Mouse (Mus musculus): ENCODE measurements around the gene Pid1.

The Pid1 gene

DNA sequence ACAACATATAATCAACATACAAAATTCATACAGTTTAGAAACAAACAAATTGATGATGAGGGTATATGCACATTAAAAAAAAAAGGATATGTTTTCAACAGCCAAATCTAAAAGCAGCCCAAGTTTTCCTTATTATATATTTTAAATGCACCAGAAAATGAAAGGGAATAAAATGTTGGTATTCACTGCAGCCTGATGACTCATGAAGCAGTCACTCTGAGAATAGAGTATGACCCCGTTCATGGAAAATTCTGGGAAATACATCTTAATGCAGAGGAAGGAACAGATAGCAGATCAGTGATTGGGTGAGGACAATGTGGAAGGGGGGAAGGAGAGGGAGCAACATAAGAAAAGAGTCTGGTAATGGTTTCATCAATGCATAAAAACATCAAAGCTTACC, 186.3 kb downstream of the Pid1 start:
- DNase-seq (ENCODE audit: low read depth) = no peak

DNA sequence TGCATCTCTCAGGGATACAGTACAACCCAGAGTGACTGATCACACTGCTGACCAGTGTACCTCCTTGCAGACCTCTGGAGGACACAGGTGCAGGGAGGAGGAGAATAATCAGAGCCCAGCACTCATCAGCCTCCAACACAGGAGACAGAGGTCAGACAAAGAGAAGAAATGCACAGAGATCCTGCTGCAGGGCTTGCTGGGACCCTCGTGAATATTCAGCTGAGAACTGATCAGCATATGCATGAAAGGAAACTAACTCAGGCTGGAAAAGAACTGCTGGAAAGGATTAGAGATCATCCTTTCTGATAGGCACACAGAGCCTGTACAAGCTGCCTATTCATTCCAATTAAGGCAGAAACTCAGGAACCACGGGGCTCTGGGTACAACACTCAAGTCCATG, 186.9 kb downstream of the Pid1 start:
- no peak for DNase-seq (ENCODE audit: low read depth)

DNA sequence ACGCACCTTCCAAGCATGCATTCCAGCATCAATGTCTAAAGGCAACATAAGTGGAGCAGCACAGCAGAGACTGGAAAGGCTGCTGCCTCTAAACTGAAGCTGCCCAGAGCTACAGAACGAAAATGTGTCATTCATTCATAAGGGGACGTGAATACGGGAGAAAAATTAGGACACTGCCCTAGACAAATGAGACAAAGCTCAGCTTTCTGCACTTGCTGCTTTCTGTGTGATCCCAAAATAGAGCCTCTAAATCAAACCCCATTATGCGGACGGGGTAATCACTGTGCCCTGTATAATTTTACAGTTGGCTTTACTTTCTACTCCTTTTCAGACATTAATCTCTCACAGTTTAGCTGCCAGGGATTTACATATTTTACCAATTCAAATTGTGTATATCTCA, 191.0 kb downstream of the Pid1 start:
- DNase-seq (ENCODE audit: low read depth) = no peak

DNA sequence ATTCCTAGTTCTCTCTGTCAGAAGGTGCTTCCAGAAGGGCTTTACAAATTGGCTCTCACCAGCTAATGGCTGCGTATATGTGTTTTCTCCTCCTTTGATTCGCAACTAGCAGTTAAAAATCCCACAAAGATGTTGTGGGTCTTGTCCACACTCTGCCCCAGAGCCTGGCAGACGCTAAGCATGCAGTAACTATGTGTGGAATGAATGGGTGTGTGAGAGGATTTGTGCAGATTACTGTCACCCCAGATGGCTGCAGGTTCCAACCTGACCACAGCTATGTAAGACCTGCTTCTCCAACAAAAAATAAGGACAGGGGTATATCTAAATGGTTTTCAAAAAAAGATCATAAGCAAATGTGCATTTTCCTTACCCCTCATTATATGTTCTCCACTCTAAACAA, 206.2 kb downstream of the Pid1 start:
- no peak for DNase-seq (ENCODE audit: low read depth)

DNA sequence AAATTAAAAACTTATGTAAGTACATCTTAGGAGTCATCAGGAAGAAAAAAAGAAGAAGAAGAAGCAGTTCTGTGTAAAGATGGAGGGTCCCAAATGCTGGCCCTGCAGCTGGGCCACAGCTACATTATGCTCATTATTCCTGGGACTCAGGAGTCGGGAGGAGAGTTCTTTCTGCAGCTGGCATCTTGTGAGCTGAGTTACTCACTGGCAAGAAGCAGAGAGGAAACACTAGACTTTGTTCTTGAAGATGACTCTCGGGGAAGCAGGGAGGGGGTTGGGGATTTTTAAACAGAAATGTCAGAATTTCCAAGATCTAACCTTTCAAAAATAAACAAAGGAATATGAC, 208.4 kb downstream of the Pid1 start:
- no peak for DNase-seq (ENCODE audit: low read depth)

DNA sequence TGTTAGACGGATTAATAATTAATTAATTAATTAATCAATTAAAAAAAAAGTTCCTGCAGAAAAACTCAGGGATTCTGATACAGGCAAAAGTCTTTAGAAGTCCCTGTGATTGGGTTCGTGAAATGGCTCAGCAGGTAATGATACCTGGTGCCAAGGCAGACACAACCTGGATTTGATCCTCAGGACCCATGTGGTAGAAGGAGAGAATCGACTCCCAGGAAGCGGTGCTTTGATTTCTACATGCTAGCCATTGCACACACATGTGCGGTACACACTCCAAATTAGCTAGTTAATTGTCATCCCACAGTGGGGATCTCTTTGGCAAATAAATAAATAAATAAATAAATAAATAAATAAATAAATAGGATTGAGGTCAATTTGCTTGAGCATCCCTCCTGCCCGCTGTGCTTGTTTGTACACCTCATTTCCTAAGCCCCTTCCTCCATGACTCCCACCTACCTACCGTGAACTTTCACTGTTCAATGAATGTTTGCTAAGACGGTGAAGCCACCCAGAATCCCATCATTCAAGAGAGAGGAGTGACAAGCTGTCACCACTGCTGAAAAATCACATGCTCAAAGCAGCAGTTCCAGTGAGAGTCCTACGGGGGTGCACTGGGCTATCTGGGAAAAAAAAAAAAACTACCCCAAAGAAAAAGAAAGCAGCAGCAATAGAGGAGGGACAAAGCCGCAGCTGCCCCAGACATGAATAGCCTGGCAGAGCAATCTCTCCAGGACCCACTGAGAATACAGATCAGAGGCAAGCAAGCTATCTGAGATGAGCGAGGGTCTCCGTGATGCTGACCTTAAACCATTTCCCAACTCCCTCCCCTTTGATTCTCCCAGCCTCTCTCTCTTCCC, 209.0 kb downstream of the Pid1 start:
- DNase-seq (ENCODE audit: low read depth) = no peak

DNA sequence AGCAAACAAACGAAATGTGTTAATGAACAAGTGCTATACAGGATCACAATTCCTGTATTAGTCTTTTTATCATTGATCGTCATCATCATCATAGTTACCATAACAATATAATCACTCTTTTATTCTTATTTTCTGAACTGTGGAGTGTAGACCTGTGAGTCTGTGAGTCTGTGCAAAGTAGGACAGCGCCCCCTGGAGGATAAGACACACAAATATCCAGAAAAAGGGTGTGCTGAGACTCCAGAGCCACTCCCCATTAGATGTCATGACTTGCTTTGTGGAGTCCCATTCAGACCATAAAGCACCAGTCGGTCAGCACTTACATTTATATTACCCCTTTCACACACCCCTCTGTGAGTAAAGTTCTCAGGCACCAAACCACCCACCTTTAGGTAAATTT, 210.0 kb downstream of the Pid1 start:
- DNase-seq (ENCODE audit: low read depth) = no peak

DNA sequence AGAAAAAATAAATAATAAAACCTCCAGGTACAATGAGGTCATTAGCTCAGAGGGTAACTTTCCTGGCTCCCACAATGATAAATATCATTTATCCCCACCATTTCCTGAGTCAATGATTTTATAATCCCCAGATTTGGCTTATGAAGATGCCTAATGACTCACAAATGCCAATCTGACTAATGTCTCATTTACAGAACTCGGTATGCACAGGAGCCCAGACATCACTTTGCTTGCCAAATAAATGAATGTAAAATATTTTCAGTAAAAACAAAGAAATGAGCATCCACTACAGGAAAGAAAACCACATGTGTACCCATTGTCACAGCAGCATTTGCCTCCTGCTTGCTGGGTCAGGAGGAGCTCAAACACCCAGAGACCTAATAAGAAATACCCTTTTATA, 222.4 kb downstream of the Pid1 start:
- DNase-seq (ENCODE audit: low read depth) = no peak

DNA sequence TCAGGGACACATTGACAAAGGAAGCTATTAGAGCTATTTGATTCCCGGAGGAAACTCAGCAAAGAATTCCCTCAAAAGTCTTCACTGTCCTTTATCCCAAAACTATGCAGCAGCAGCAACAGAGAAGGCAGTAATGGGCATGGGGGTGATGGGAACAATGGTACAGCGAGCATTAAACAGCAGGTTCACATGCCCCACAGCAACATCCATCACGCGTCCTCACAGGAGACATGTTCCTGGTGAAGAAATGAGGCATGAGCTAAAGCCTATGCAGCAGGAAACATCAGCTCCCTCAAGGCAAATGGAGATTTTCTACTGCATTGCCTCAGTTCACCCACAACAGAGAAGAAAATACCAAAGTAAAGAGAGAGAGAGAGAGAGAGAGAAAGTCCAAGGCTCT, 231.5 kb downstream of the Pid1 start:
- no peak for DNase-seq (ENCODE audit: low read depth)

DNA sequence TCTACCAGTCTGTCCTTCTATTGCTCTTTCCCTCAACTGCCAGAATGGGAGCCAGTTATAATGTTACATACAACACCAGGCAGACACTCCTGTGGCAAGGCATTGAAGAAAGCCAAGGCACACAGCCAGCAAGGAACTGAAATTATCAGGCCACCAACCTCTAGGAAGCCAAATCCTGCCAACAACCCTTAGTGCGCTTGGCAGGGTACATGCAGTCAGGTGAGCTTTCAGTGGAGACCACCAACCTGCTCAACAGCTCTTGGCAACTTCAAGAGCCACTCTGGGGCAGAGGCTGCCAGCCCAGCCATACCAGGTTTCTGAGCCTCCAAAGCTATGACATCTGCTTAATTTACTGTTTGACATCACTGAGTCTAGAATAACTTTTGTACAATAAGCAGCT, 232.2 kb downstream of the Pid1 start:
- DNase-seq (ENCODE audit: low read depth) = no peak

DNA sequence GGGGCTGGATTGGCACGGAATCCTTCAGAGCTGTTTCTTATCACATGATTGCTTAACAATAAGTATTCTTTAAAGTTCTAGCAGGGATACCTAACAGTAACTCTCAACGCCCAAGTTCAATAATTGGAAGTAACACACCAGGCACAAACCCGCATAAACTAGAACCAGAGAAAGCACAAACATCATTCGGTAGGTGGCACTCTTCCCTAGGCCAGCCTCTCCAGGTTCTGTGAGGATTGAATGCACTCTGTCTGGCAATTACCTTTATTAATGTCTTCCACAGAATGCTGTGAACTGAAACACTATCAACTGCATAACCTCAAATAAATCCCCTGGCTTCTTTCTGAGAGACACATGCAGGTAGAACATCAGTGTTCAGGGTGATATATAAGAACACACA, 235.5 kb downstream of the Pid1 start:
- DNase-seq (ENCODE audit: low read depth) = no peak

DNA sequence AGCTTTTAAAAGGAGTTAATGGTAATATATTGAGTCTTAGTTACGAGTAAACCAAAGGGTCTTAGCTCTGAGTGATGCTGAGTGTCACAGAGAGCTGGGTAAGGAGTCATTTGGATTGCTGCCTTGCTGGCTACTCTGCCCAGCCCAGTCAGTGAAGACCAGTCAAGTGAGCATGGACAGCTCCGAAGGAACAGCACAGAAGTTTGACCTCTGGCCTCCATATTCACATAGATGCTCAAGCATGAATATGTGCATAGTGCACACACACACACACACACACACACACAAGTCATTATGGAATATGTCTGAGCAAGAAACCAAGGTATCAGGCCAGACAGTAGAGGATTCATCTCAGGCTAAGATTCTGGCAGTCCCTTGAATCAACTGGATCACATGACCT, 244.7 kb downstream of the Pid1 start:
- no peak for DNase-seq (ENCODE audit: low read depth)

DNA sequence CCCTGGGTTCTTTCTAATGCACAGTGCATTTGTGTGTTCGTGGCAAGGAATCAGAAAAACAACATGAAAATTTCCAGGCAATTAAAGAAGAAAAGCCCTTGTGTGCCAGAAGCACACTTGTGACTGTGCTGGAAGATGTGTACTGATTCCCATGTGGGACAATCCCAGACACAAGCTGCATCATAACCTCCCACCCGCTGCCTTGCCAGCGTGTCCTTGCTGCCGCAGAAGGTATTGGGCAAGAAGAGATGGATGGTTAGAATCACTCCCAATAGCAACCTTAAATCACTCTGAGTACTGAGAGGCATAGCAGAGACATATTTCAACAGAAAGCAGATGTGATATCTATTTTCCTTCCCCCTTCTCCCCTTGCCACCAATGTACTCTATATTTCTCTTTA, 257.2 kb downstream of the Pid1 start:
- DNase-seq (ENCODE audit: low read depth) = no peak

DNA sequence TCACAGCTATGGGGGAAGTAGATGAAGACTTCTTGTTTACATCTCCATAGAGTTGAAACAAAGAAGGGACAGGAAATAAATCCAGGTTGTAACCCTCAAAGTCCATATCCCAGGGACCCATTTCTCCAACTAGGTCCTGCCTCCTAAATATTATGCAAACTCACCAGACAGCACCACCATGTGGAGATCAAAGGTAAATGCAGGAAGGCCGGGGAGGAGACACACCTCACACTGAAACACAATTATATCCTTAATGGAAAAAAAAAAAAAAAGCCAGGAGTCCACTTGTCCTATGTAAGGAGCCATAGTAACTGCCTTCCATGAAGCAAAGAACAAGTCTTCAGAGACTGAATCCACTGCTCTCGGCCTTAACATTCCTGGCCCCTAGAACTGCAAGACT, 261.9 kb downstream of the Pid1 start:
- DNase-seq (ENCODE audit: low read depth) = no peak

DNA sequence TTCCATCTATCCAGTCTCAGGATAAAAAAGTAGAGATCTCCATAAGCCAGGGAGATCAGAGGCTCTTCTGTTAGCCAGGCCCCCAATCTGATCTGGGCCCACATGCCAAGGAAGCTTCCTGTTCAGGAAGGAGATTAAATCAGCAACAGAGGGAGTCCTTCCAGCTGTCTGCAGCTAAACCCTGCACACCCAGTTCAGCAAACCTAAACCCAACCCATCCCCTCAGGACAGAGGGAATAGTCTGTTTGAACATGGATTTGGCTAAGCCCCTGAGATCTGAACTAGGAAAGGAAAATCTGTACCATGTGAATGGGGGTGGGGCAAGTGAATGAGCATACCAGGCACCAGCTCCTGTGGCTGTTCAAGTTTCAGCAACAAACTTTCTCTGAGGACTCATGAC, 266.6 kb downstream of the Pid1 start:
- no peak for DNase-seq (ENCODE audit: low read depth)

DNA sequence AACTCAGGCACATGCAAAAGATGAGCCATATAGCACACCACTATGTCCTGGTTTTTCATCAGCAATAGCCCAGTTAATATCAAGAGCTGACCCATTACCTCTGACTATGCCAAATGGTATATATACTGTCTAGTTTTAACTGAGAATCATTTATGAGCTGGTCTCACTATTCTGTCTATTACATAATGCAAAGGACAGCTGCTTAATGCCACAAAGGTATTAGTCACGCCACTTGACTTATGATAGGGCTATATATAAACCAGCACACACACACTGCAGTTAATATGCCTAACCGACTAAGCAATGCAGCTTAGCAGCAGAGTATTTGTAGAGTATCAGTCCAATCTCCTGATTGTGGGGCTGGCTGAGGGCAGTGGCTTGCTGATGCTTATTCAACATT, 270.7 kb downstream of the Pid1 start:
- no peak for DNase-seq (ENCODE audit: low read depth)

DNA sequence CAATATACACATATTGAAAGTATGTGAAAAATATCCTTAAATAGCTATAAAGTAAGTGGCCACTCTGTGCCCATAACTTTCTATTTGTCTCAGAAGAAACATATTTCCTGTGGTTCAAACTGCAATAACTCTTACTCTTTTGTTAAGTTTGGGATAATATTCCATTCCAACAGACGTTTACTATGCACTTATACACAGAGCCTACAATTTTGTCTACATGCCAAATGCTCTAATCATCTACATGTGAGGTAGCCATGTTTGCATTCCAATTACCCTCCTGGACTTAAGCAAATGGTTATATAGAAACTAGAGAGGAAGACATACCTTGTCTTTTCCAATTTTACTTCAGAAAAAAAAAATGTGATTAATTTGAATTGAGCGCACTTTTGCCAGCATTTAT, 274.3 kb downstream of the Pid1 start:
- DNase-seq (ENCODE audit: low read depth) = no peak

DNA sequence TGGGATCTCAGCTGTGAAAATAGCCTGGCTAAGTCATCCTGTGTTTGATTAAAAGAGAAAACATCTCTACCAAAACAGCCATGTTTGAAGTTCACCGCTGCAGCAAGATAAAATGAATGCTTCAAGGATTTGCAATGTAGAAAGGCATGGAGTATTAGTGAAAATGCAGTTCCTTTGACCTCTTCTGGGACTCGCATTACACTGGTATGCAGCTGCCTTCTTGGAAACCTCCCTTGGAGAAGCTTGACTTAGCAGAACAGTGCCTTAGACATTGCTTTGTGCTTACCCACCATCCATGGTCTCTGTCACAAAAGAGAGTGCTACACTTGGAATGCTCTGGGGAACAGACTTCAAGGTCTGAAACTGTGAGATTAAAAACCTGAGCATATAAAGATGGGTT, 276.0 kb downstream of the Pid1 start:
- DNase-seq (ENCODE audit: low read depth) = no peak

DNA sequence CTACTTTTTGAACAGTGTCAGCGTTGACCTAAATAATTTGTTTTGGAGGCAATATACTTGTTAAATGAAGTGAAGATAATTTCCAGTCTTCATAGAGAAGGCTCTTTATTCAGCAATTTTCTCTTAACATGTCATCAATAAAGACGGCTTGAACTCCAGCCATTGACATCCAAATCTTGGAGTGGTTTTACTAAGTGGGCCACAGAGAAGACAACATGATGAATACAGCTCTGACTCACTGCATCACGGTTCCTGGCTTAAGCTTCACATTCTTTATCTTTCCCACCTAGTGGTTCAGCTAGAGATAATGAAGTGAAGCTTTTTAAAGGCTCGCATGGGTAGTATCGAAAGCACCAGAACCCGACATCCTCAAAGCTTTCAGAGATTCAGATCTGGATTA, 276.7 kb downstream of the Pid1 start:
- DNase-seq (ENCODE audit: low read depth) = no peak

DNA sequence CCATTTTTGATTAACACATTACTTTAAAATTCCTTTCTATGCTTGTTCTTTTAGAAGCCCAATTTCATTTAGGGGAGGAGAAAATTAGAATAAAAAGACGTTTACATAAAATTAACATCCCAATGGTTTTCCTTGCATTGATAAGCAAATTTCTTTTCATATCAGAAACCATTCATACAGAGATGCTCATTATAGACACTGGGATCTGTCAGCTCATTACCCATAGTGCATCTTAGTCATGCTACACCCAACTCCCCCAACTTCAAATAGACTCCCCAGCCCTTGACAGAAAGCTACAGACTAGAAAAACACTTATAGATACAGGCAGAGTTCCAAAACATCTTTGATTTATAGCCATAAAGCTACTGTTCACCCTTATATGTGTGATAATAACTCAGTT, 277.5 kb downstream of the Pid1 start:
- no peak for DNase-seq (ENCODE audit: low read depth)

DNA sequence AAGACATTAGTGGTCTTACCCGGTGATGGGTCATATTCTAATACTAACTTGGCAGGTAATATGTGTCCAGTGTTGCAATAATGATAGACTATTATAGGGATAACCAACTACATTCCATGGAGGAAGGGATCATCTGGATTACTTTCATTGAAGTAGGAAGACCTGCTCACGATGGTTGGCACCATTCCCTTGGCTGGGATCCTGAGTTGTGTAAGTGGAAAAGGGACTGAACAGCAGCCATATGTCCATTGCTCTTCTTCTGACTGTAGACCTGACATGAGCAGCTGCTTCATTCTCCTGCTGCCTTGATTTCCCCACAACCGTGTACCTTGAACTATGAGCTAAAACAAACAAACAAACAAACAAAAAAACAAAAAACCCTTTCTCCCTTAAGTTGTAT, 278.6 kb downstream of the Pid1 start:
- DNase-seq (ENCODE audit: low read depth) = no peak

DNA sequence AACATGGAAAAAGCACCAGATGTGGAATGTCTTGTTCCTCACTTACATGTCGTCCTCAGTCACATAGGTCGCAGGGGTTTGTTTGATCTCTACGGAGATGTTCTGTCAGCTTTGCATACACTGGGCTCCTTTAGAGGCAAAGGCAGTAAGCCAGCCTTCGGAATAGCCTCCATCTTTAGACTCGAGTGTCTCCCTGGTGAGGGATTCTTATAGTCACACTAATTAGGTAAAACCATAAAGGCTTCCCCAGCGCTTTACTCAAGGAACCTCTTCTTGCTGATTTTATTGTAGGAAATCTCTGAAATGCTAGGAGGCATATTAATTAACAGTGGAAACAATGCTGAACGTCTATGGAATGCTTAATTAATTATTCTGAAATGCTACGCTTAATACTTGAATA, 284.4 kb downstream of the Pid1 start:
- DNase-seq (ENCODE audit: low read depth) = no peak

DNA sequence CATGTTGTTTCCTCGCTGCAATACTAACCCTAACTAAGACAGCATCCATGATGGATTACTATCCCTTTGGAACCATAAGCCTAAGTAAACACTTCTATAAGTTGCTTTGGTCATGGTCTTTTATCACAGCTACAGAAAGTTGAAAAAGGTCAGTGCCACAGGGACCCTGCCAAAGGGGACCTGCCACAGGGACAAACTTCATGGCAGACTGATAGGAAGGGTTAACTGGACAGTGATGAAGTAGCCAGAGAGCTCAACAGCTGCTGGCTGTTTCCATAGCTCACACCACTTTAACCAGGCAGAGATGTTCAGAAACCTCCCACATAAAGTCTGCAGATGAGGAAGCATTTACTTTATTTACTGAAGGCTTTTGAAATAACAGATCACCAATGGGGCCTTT, 287.0 kb downstream of the Pid1 start:
- DNase-seq (ENCODE audit: low read depth) = no peak

DNA sequence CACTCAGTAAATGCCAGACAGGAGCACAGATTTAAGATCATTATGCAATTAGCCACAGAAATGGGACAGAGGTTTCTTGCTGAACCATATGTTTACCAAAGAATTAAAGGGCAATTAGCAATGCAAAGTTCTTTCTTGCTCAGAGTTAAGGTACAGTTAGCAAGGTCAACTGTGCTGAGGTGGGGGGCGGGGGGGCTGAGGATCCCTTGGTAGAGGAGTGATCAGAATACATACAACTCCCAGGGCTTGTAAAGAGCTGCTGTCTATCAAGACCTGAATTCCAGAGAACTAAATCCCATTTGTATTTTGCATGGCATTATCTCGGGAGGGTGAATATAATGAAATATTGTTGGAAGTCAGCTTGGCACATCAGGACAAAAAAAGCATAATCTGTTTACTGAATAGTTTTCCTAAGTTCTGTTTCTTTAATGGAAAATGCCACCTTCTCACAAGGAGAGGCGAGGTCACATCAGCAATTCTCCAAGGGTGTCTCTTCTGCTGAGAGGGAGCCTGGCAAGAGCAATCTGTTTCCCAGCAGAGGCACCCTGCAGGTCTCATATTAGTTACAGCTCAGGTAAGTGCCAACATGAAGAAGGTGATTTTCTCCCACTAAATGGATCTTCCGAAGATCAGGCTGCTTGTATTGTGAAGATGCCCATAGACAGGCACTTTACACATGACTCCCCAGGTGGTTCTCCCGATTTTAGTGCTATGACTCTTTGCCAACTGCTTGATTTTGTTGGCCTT, 306.9 kb downstream of the Pid1 start:
- no peak for DNase-seq (ENCODE audit: low read depth)

Data from c-Kit-positive CD71-positive TER-119-negative erythroid progenitor cells, embryonic 14.5 days (primary cell).